Mouse (Mus musculus) ES-E14 (cell line): ENCODE measurements at regions not wholly inside any gene's neighbourhood (a gene's known extent, or its start where the extent isn't known, plus 50 kb on each side); places are given as distances from the start of the nearest gene placed in this dataset.

Experiments used
- HCFC1 ChIP-seq: IDR thresholded peaks from 2 replicates; pipeline ENCODE4 v1.6.1; 2012; ENCODE audit warnings: low read length, inconsistent platforms, borderline replicate concordance; ENCODE audit not compliant: insufficient read depth
- MAFK ChIP-seq: IDR thresholded peaks from 2 replicates; pipeline ENCODE4 v1.6.1; 2014; ENCODE audit warnings: mild to moderate bottlenecking, low read depth, low read length, inconsistent platforms; ENCODE audit not compliant: insufficient read depth

GRCm38 (mm10) chr2:61110591-61110990 lies 147.6 kb upstream of the Rbms1 start:
- TF ChIP-seq HCFC1 (no peak), MAFK (no peak)
